Mouse (Mus musculus) spleen, postnatal 14 days (tissue): ENCODE results near the gene 4930444G20Rik.
"Not testable (repeated sequence)": the region's sequence is repeated elsewhere in the genome, so short reads cannot be mapped to it uniquely, and the experiment has no call there.

Experiments used
- DNase-seq, 2 experiments: peaks; one replicate each; pipeline ENCODE4 v3.0.0; 2021 to 2022; ENCODE audit warnings: low spot score in 2 of 2

4930444G20Rik gene

DNA sequence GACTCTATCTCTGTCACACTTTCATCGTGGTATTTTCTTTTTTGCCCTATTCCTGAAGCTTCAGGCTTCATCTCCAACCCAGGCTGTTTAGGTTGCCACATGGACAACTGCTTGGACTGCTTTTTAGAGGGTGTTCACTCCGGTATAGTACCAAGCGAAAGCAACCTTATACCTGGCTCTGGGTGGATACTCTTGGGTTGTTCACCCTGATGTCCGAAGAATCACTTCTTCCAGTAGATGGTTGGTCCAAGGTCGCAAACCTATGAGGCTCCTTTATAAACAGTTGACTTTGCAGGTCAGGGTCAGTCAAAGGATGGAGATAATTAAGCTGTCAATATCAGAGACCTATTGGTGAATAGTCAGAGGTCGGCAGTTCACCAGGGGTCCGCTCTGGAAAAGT lies at the start of gene 4930444G20Rik:
4930444G20Rik (minus strand) TSS at position 101 of the 400 bp plus-strand sequence.
- not testable (repeated sequence) for DNase-seq

- DNase-seq = no peak
Observed at GRCm38 (mm10) chr10:22074531-22074930, 6.7 kb upstream of the 4930444G20Rik start.

DNA sequence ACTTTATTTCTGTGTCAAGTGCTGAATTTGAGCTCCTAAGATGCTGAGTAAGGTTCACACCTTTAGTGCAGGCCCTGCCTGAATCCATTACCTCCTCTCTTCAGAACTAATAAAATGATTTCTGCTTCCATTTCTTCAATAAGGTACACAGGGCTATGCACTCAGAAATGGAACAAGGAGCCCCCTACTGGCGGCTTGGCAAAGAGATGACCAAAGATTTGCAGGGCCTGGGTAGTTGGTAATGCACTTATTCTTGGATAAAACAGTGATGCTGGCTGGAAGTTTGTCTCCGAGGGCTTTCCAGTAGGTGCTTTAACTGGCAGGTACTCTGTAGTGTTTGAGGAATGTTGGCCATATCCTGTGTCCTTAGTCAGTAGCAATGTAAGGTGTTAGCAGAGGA lies 4.9 kb upstream of the 4930444G20Rik start:
- DNase-seq = no peak

DNA sequence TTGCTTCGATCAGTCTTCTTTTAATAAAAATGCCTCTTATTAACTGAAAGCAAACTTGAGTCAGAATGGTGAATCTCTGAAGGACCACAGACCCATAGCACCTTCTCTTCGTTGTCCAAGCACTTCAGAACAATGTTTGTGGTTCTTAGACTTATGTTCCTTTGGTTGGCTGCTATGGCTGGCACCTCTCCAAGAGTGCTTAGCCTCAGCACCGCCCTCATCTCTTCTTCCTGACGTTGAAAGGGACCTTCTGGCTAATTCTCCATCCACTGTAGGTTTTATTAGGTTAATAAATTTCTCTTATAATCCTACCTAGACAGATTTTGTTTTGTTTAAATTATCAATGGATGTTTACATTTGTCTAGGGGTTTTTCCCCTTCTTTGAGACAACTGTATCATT lies 2.7 kb upstream of the 4930444G20Rik start:
- DNase-seq = no peak

DNA sequence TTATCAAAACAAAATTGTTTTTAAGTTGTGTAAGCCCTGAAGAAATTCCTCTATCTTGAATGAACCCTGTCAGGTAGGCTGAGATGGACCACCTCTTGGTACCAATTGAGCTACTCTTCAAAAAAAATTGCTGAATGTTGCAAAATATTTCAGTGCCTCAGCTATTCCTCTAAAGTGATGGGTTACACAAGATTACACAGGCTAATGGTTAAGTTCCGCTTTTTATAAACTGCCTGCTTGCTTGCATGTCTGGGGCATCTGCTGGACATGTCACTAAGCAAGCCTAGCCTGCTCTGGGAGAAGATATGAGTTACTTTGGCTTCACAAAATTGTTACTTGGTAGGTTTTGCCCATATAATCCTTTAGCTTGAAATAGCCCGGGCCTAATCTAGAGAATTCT lies 2.3 kb upstream of the 4930444G20Rik start:
- DNase-seq = no peak

DNA sequence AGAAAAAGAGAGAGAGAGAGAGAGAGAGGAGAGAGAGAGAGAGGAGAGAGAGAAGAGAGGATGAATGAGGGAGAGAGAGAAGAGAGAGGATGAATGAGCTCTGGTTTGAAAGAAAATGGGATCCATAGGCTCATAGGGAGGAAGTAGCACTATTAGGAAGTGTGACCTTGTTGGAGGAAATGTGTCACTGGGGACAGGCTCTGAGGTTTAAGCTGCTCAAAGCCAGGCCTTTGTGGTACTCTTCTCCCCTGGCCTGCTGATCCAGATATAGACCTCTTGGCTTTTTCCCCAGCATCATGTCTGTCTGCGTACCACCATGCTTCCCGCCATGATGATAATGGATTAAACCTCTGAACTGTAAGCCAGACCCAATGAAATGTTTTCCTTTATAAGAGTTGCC lies 8.5 kb downstream of the 4930444G20Rik start:
- no peak for DNase-seq

DNA sequence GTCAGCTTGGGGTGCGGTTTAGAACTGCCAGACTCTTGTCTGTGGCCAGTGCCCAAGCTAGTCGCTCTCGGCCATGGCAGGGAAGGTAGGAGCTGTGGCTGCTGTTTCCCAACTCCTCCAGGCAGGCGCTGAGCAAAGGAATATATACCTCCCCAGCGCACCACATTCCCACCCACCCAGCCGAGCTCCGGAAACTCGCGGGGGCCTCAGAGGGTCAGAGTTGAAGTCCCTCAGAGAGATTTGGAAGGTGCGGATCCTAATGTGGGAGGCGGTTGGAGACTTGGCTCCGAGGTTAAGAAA lies 8.9 kb downstream of the 4930444G20Rik start:
- no peak for DNase-seq

DNA sequence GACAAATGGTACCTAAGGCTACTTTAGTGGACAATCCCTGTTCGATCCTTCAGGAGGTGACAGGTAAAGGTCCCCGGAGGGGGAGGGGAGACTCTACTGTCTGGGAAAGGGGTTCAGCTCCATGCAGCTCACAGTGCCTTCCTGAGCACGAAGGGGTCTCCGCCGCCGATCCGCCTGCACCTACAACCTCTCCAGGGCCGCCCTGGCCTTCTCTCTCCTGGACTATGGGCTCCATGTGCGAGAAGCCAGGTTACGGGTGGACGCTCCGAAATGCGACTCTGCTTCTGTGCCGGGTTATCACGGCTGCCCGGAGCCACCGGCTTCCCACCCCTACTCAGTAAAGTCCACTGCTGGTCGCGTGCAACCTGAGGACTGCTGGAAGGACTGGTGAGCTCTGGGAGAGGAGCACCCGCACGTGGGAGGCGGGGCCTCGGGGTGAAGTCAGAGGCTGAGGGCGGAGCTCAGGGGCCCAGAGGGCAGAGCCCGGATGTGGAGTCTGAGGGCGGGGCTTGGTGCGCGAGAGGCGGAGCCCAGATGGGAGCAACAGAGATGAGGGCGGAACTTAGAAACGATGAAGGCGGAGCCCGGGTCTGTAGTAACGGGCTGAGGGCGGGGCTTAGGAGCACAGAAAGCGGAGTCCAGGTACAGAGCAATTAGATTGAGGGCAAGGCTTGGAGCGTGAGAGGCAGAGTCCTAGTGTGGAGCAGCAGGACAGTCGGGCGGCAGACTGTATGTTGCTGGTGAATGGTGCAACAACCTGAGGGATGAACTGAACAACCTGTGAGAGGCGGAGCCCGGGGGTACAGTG lies 9.5 kb downstream of the 4930444G20Rik start:
- DNase-seq = peak; percentile 74 to 83

GRCm38 (mm10) chr10:22055308-22055707 lies 12.6 kb downstream of the 4930444G20Rik start:
- no peak for DNase-seq

DNA sequence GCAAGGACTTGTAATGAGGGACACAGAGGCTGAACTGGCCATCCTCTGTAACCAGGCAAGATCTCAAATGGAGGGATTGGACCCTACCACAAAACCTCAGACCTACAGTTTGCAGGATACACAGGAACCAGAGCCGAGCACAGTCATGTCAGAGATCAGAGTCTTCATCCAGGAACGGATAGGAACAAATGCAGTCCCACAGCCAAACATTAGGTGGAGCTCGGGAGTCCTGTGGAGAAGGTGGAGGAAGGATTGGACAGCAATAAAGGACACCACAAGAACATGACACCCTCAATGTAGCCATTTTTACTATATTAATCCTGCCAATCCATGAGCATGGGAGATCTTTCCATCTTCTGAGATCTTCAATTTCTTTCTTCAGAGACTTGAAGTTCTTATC lies 31.6 kb downstream of the 4930444G20Rik start:
- DNase-seq = peak in 1 of 2 experiments; percentile 28

- peak in 1 of 2 experiments; percentile 8 for DNase-seq
Observed at GRCm38 (mm10) chr10:22034303-22034702, 33.6 kb downstream of the 4930444G20Rik start.

- no peak for DNase-seq
Observed at GRCm38 (mm10) chr10:22018618-22019017, 49.3 kb downstream of the 4930444G20Rik start.

DNA sequence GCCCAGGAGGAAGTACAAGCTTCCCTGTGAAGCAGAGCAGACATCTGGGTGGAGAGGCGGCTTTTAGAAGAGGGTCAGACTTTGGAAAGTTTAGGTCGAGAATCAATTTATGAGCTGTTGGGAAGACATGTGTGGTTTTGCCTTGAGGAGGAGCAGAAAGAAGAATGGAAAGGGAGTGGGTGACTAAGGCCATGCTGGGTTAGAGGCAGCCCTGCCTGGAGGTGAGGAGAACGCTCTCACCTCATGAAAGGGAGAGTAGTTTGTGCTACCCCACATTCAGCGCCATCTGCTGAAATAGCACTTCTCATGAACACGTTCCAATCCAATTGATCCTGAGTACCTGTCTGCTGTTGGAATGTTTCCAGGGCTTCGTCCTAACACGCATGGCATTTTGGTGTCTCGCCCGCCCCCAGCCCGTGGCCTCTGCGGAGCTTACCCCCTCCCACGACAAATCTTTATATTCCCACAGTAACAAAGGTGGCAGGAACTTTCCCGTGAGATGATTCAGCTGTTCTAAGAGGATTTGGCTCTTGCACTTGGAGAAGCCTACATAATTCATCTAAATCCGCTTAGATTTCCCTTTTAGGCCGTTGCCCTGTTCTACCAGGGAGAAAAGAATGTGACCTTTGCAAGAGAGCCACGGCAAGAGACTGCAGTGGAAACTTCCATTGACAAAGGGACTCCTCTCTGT lies 50.3 kb downstream of the 4930444G20Rik start:
- no peak for DNase-seq
